Mouse (Mus musculus): Measurements from ENCODE around the gene Mroh3. TPM values are rescaled to one million over a fixed set of nuclear protein-coding genes. Genes with fewer than 3 reads are reported as not detected.

Gene Mroh3
- total and polyA plus RNA-seq, 3 experiments: not detected

GRCm38 (mm10) chr1:136137071-136137531 is 75.5 kb downstream of the Mroh3 start:
- no peak overlapping the region for H3K4me3 ChIP-seq (ENCODE audit: control insufficient read depth in 1 of 2, insufficient read depth in 1 of 2, low read depth in 2 of 2, low read length in 2 of 2)
- H3K9ac ChIP-seq (ENCODE audit: control insufficient read depth, low read depth, low read length, poor library complexity, severe bottlenecking): no peak overlapping the region
- H3K36me3 ChIP-seq (ENCODE audit: control insufficient read depth in 1 of 2, insufficient read depth in 2 of 2, low read length in 2 of 2): peaks cover 0 to 37% of the 10 kb centered on the region in 2 experiments; a peak in 3 of 4 replicates
- TF ChIP-seq HCFC1 (IDR thresholded peaks at IDR 0.05; ENCODE audit: low read depth, low read length): no peak
- TF ChIP-seq CTCF (IDR thresholded peaks at IDR 0.05 in 2 of 3, conservative IDR thresholded peaks at IDR 0.05 in 1 of 3; ENCODE audit: control insufficient read depth in 1 of 3, insufficient read depth in 1 of 3, low read depth in 2 of 3, low read length in 3 of 3, poor library complexity in 1 of 3, severe bottlenecking in 1 of 3): no peak
- TF ChIP-seq MYB (IDR thresholded peaks at IDR 0.05; ENCODE audit: low read depth, low read length): no peak
- 0 out of 2 replicates have a peak, but pooled peaks have one; percentile 0 for TF ChIP-seq MAZ (IDR thresholded peaks at IDR 0.05; ENCODE audit: low read depth, low read length)
- no peak for TF ChIP-seq USF2 (IDR thresholded peaks at IDR 0.05; ENCODE audit: borderline replicate concordance in 1 of 2, insufficient read depth in 1 of 2, low read depth in 1 of 2, low read length in 2 of 2)
- TF ChIP-seq RCOR1 (IDR thresholded peaks at IDR 0.05; ENCODE audit: low read depth, low read length): no peak
- TF ChIP-seq ETS1 (IDR thresholded peaks at IDR 0.05; ENCODE audit: low read depth, low read length): no peak
- peaks cover 34 to 59% of the 10 kb centered on the region in 2 experiments for H3K4me1 ChIP-seq (ENCODE audit: control insufficient read depth in 1 of 2, insufficient read depth in 2 of 2, low read length in 2 of 2)
- H3K27me3 ChIP-seq (ENCODE audit: control insufficient read depth in 1 of 2, insufficient read depth in 2 of 2, low read length in 2 of 2): no peaks in the 10 kb centered on the region
- peaks cover 13% of the 10 kb centered on the region for H3K79me2 ChIP-seq (ENCODE audit: control insufficient read depth, insufficient read depth, low read length, poor library complexity)
- H3K9me3 ChIP-seq (replicated peaks; ENCODE audit: insufficient read depth, low read length): no peaks in the 10 kb centered on the region
- no peak for DNase-seq (ENCODE audit: low read depth, low spot score)
- no peak overlapping the region for H3K27ac ChIP-seq (ENCODE audit: control insufficient read depth, low read depth, low read length)

- H3K79me2 ChIP-seq (ENCODE audit: control insufficient read depth, insufficient read depth, low read length, poor library complexity): peaks cover 18% of the 10 kb centered on the region
- H3K9me3 ChIP-seq (replicated peaks; ENCODE audit: insufficient read depth, low read length): no peaks in the 10 kb centered on the region
- no peak overlapping the region for H3K4me3 ChIP-seq (ENCODE audit: control insufficient read depth in 1 of 2, insufficient read depth in 1 of 2, low read depth in 2 of 2, low read length in 2 of 2)
- H3K36me3 ChIP-seq (ENCODE audit: control insufficient read depth in 1 of 2, insufficient read depth in 2 of 2, low read length in 2 of 2): peaks cover 0 to 37% of the 10 kb centered on the region in 2 experiments; a peak in 3 of 4 replicates
- H3K27ac ChIP-seq (ENCODE audit: control insufficient read depth, low read depth, low read length): no peak overlapping the region
- no peak overlapping the region for H3K9ac ChIP-seq (ENCODE audit: control insufficient read depth, low read depth, low read length, poor library complexity, severe bottlenecking)
- TF ChIP-seq CTCF (IDR thresholded peaks at IDR 0.05 in 2 of 3, conservative IDR thresholded peaks at IDR 0.05 in 1 of 3; ENCODE audit: control insufficient read depth in 1 of 3, insufficient read depth in 1 of 3, low read depth in 2 of 3, low read length in 3 of 3, poor library complexity in 1 of 3, severe bottlenecking in 1 of 3) (no peak), MAZ (IDR thresholded peaks at IDR 0.05; ENCODE audit: low read depth, low read length) (no peak), MEF2A (IDR thresholded peaks at IDR 0.05; ENCODE audit: extremely low read depth, insufficient replicate concordance, low read depth, low read length, poor library complexity, severe bottlenecking) (no peak), MAX (IDR thresholded peaks at IDR 0.05; ENCODE audit: low read length) (no peak), SMC3 (IDR thresholded peaks at IDR 0.05; ENCODE audit: low read depth, low read length) (no peak), HCFC1 (IDR thresholded peaks at IDR 0.05; ENCODE audit: low read depth, low read length) (no peak), MYB (IDR thresholded peaks at IDR 0.05; ENCODE audit: low read depth, low read length) (no peak), SIN3A (IDR thresholded peaks at IDR 0.05; ENCODE audit: low read length) (no peak), EP300 (IDR thresholded peaks at IDR 0.05; ENCODE audit: low read depth in 1 of 2, low read length in 2 of 2) (no peak), BHLHE40 (IDR thresholded peaks at IDR 0.05; ENCODE audit: borderline replicate concordance, low read depth, low read length) (no peak), MYC (IDR thresholded peaks at IDR 0.05; ENCODE audit: low read depth, low read length) (no peak), NELFE (IDR thresholded peaks at IDR 0.05; ENCODE audit: low read depth, low read length) (no peak)
- no peak for DNase-seq (ENCODE audit: low read depth, low spot score)
- peaks cover 34 to 61% of the 10 kb centered on the region in 2 experiments for H3K4me1 ChIP-seq (ENCODE audit: control insufficient read depth in 1 of 2, insufficient read depth in 2 of 2, low read length in 2 of 2)
- H3K27me3 ChIP-seq (ENCODE audit: control insufficient read depth in 1 of 2, insufficient read depth in 2 of 2, low read length in 2 of 2): no peaks in the 10 kb centered on the region
Measured at GRCm38 (mm10) chr1:136136547-136136946, 76.1 kb downstream of the Mroh3 start.
